In genomic region chr19:47445726-47446125, GRCm38 (mm10) we compare ENCODE assay signal across 17 mouse cellular contexts. TPM values are rescaled to one million over a fixed set of nuclear protein-coding genes. Genes with fewer than 3 reads are reported as not detected.
DNase-seq lines count a peak whose midpoint lies in the region; ATAC-seq and TF ChIP-seq lines count a peak whose summit lies in the region.
"Had no signal": no experiment of that assay in that cellular context is flagged by ENCODE, and none has a peak within 500 bp of the region (broad histone marks: within the 10 kb centered on the region; RNA-seq: fewer than 3 reads in every experiment).

No protein-coding gene starts in this region.

- no peak for TF ChIP-seq RAD21 in CH12.LX (IDR thresholded peaks at IDR 0.05; ENCODE audit: low read depth, low read length)

- 0 out of 2 replicates have a peak, but pooled peaks cover 3% of the 10 kb centered on the region for H3K36me3 ChIP-seq in heart, embryonic 14.5 days (ENCODE audit: control insufficient read depth, insufficient read depth, low read length)
- peaks cover 0 to 5% of the 10 kb centered on the region in 2 experiments for H3K36me3 ChIP-seq in CH12.LX (replicated peaks in 1 of 2; ENCODE audit: control insufficient read depth in 1 of 2, insufficient read depth in 1 of 2, low read length in 1 of 2)
- H3K36me3 ChIP-seq: limb, embryonic 13.5 days; neural tube, embryonic 12.5 days had no signal

- no peak overlapping the region for H3K4me3 ChIP-seq in heart, embryonic 14.5 days (ENCODE audit: control insufficient read depth in 1 of 2, insufficient read depth in 1 of 2, low read depth in 1 of 2, low read length in 2 of 2)
- no peak overlapping the region for H3K4me3 ChIP-seq in CH12.LX (replicated peaks in 1 of 3; ENCODE audit: low read depth in 2 of 3, low read length in 2 of 3, poor library complexity in 1 of 3)
- H3K4me3 ChIP-seq in brown adipose tissue, adult 24 weeks (ENCODE audit: insufficient read depth, low read depth, low read length), result no peak overlapping the region
- H3K4me3 ChIP-seq: limb, embryonic 13.5 days; megakaryocyte, embryonic 14.5 days; neural tube, embryonic 12.5 days had no signal

- no peak for ATAC-seq in heart, embryonic 14.5 days (ENCODE audit: insufficient number of reproducible peaks, insufficient read depth, low FRiP score, low read depth)
- ATAC-seq: CD4-positive, CD25-positive, alpha-beta regulatory T cell, adult 4 months; forebrain, postnatal 0 days had no signal

- TF ChIP-seq POLR2A in CH12.LX (IDR thresholded peaks at IDR 0.05; ENCODE audit: low read depth, low read length), result no peak

- no peak for DNase-seq in heart, adult 11 months
- DNase-seq in CH12.LX (ENCODE audit: extremely low read depth), result no peak
- peak; percentile 42 for DNase-seq in lung, postnatal 10 days
- no peak for DNase-seq in adrenal gland, adult 18-20 months (ENCODE audit: low spot score in 2 of 2)
- no peak for DNase-seq in left cerebral cortex, postnatal 25 days (ENCODE audit: low spot score in 2 of 2)
- DNase-seq: adrenal gland, postnatal 14 days; cerebellum, adult 8-10 months; forebrain, postnatal 0 days; gastrocnemius, postnatal 10 days; heart, postnatal 4 days; right cerebral cortex, postnatal 25 days had no signal

- dilution Hi-C loops in CH12.LX (cut with MboI; ENCODE audit: extremely low pct_ligation_motif_present, extremely low pct_unique_long_range_greater_than_20kb, low sequenced_read_pairs), result no loop called here

- no peak overlapping the region for H3K4me2 ChIP-seq in heart, embryonic 14.5 days (ENCODE audit: low read length)
- H3K4me2 ChIP-seq in CH12.LX (ENCODE audit: insufficient read depth, low read depth, poor library complexity, severe bottlenecking), result no peak overlapping the region
- H3K4me2 ChIP-seq: limb, embryonic 13.5 days had no signal

- no peaks in the 10 kb centered on the region for H3K27me3 ChIP-seq in heart, embryonic 14.5 days (ENCODE audit: control insufficient read depth, insufficient read depth, low read length)
- H3K27me3 ChIP-seq in CH12.LX (replicated peaks), result no peaks in the 10 kb centered on the region
- H3K27me3 ChIP-seq: limb, embryonic 13.5 days; neural tube, embryonic 12.5 days had no signal

- 76% methylated on average over 6 of the region's 6 CpGs for WGBS in heart, embryonic 14.5 days

- H3K79me2 ChIP-seq in CH12.LX (replicated peaks; ENCODE audit: control insufficient read depth, extremely low read depth, insufficient read depth, poor library complexity, severe bottlenecking), result no peaks in the 10 kb centered on the region

- no peak for TF ChIP-seq CTCF in CH12.LX (conservative IDR thresholded peaks at IDR 0.05 in 1 of 2, IDR thresholded peaks at IDR 0.05 in 1 of 2; ENCODE audit: low read depth in 2 of 2, low read length in 2 of 2)

- intact Hi-C loops in left cerebral cortex, postnatal 25 days (cut with DNase I), result no loop called here

- H3K9ac ChIP-seq in heart, embryonic 14.5 days (ENCODE audit: low read length), result no peak overlapping the region
- peak overlapping the region; percentile 44; the same call in 1 of the 2 replicates for H3K9ac ChIP-seq in CH12.LX (ENCODE audit: insufficient read depth, low read depth)
- H3K9ac ChIP-seq: forebrain, postnatal 0 days; limb, embryonic 13.5 days; neural tube, embryonic 12.5 days had no signal

- peak overlapping the region; percentile 1 to 87; a peak in 3 of 4 replicates for H3K27ac ChIP-seq in heart, embryonic 14.5 days (replicated peaks in 1 of 2; ENCODE audit: control insufficient read depth in 1 of 2, insufficient read depth in 1 of 2, low read depth in 2 of 2, low read length in 2 of 2)
- H3K27ac ChIP-seq in CH12.LX (ENCODE audit: insufficient read depth, low read depth), result peak overlapping the region; percentile 88; the same call in 1 of the 2 replicates
- 0 out of 2 replicates have a peak overlapping the region, but pooled peaks have one; percentile 41 for H3K27ac ChIP-seq in brown adipose tissue, adult 24 weeks (replicated peaks; ENCODE audit: low read depth, low read length)
- H3K27ac ChIP-seq: limb, embryonic 13.5 days; neural tube, embryonic 12.5 days had no signal

- in situ Hi-C loops in CH12.LX (cut with MboI; ENCODE audit: low pct_ligation_motif_present, low pct_unique_long_range_greater_than_20kb, low sequenced_read_pairs), result no loop called here

- no peaks in the 10 kb centered on the region for H3K9me3 ChIP-seq in heart, embryonic 14.5 days (ENCODE audit: control insufficient read depth, low read length)
- no peaks in the 10 kb centered on the region for H3K9me3 ChIP-seq in CH12.LX (replicated peaks; ENCODE audit: low read length)
- H3K9me3 ChIP-seq: limb, embryonic 13.5 days; megakaryocyte, embryonic 14.5 days; neural tube, embryonic 12.5 days had no signal

- peaks cover 74 to 92% of the 10 kb centered on the region in 2 experiments for H3K4me1 ChIP-seq in heart, embryonic 14.5 days (ENCODE audit: control insufficient read depth in 2 of 2, insufficient read depth in 2 of 2, low read length in 2 of 2)
- peaks cover 64 to 94% of the 10 kb centered on the region in 2 experiments for H3K4me1 ChIP-seq in CH12.LX (ENCODE audit: control insufficient read depth in 1 of 2, insufficient read depth in 2 of 2)
- H3K4me1 ChIP-seq in brown adipose tissue, adult 24 weeks (ENCODE audit: control insufficient read depth, insufficient read depth, insufficient read length, low read length), result peaks cover 56% of the 10 kb centered on the region

- TF ChIP-seq EP300 in CH12.LX (IDR thresholded peaks at IDR 0.05; ENCODE audit: low read length), result no peak

TF ChIP-seq in CH12.LX, 34 proteins besides CTCF, POLR2A, EP300 and RAD21:
- TF ChIP-seq POLR2AphosphoS2 (IDR thresholded peaks at IDR 0.05; ENCODE audit: low read depth, low read length), result no peak
- TF ChIP-seq MEF2A (IDR thresholded peaks at IDR 0.05; ENCODE audit: borderline replicate concordance, low read depth, low read length), result no peak
- TF ChIP-seq NRF1 (IDR thresholded peaks at IDR 0.05; ENCODE audit: low read depth, low read length), result no peak
- TF ChIP-seq USF2 (conservative IDR thresholded peaks at IDR 0.05; ENCODE audit: low read depth, low read length), result no peak
- TF ChIP-seq HCFC1 (IDR thresholded peaks at IDR 0.05; ENCODE audit: low read depth, low read length), result no peak
- TF ChIP-seq SIN3A (IDR thresholded peaks at IDR 0.05; ENCODE audit: low read length), result no peak
- no peak for TF ChIP-seq ZMIZ1 (IDR thresholded peaks at IDR 0.05; ENCODE audit: low read depth, low read length)
- TF ChIP-seq CHD1 (IDR thresholded peaks at IDR 0.05; ENCODE audit: low read depth, low read length), result no peak
- TF ChIP-seq UBTF (IDR thresholded peaks at IDR 0.05; ENCODE audit: low read depth, low read length), result no peak
- TF ChIP-seq TCF12 (IDR thresholded peaks at IDR 0.05; ENCODE audit: low read depth, low read length), result no peak
- no peak for TF ChIP-seq ELF1 (IDR thresholded peaks at IDR 0.05; ENCODE audit: low read depth, low read length)
- TF ChIP-seq MXI1 (IDR thresholded peaks at IDR 0.05; ENCODE audit: low read depth, low read length), result no peak
- no peak for TF ChIP-seq KAT2A (IDR thresholded peaks at IDR 0.05; ENCODE audit: insufficient replicate concordance, low read length)
- no peak for TF ChIP-seq BHLHE40 (IDR thresholded peaks at IDR 0.05; ENCODE audit: low read depth, low read length)
- TF ChIP-seq IRF4 (IDR thresholded peaks at IDR 0.05; ENCODE audit: low read depth, low read length), result no peak
- no peak for TF ChIP-seq E2F4 (IDR thresholded peaks at IDR 0.05; ENCODE audit: insufficient replicate concordance, low read depth, low read length)
- no peak for TF ChIP-seq ZNF384 (IDR thresholded peaks at IDR 0.05; ENCODE audit: low read depth, low read length)
- no peak for TF ChIP-seq TBP (conservative IDR thresholded peaks at IDR 0.05; ENCODE audit: low read depth, low read length)

RNA-seq across cellular contexts. Expression of gene Sh3pxd2a, which starts 18.5 kb away (rescaled TPM):
- polyA plus RNA-seq in heart, embryonic 14.5 days (2014; fragmentation: Nextera tagmentation; extraction: Ambion mirVana), result 8.5 and 9.7 TPM in 2 replicates
- total RNA-seq in CH12.LX (2012; rRNA removed) (2.4 and 3.2 TPM in 2 replicates), CH12.LX (2014; rRNA removed) (1.2 and 1.3 TPM in 2 replicates)
- 4.6 and 4.9 TPM in 2 replicates for polyA plus RNA-seq in CH12.LX (2012; ENCODE audit: insufficient read length, low read depth)
- polyA plus RNA-seq in brown adipose tissue, adult 24 weeks (2012; ENCODE audit: insufficient read depth, insufficient read length, missing spikeins), result 86.1 and 119 TPM in 2 replicates
- total RNA-seq in adrenal gland, adult 18-20 months (2021), result 100 to 1,000 TPM in 1 of 2 experiments, 10 to 100 TPM in 1; 55.1 to 103 TPM
- total RNA-seq in left cerebral cortex, postnatal 25 days (2021), result 10 to 100 TPM; 33.9 to 35.9 TPM

Comparison
In these comparisons a context has a peak if more than half of its experiments do, and no peak if none do; other contexts are left out.
1. RNA of gene Sh3pxd2a, which starts 18.5 kb away (total RNA-seq): 55.1 to 103 TPM in adrenal gland, adult 18-20 months and 33.9 to 35.9 TPM in left cerebral cortex, postnatal 25 days; 1.2 to 3.2 TPM in CH12.LX; every median in the first group is over 4 times any median in the second.
2. Peak in every context shown above with its lines, with median percentiles within 50 percentile points of each other: H3K27ac ChIP-seq.